Mouse (Mus musculus) heart, postnatal 0 days (tissue): Measurements from ENCODE around the gene Emp2.

ENCODE experiments used
- CTCF ChIP-seq: IDR thresholded peaks from 2 replicates; pipeline ENCODE4 v1.5.1; 2016; ENCODE audit warnings: antibody characterized with exemption, control low read depth, low read depth
- EP300 ChIP-seq: IDR thresholded peaks from 2 replicates; pipeline ENCODE4 v1.6.1; 2016; ENCODE audit warnings: antibody characterized with exemption, low read depth

GRCm38 (mm10) chr16:10316493-10317196 lies 2.9 kb upstream of the Emp2 start:
- no peak for TF ChIP-seq CTCF
- TF ChIP-seq EP300 = no peak
